Mouse (Mus musculus): ENCODE data around the gene Gja5. TPM values are rescaled to one million over a fixed set of nuclear protein-coding genes. Genes with fewer than 3 reads are reported as not detected.
A peak's percentile ranks its signal among the peaks of the same experiment; 100 is the strongest.

Gene Gja5
- polyA plus RNA-seq, 1 experiment from 2014 or later: 12.4 TPM

- Histone ChIP-seq H3K36me3 (ENCODE audit: insufficient read depth, low read length) (no peaks in the 10 kb centered on the region), H3K4me2 (ENCODE audit: low read length) (no peak overlapping the region), H3K4me3 (replicated peaks; ENCODE audit: low read depth, low read length) (no peak overlapping the region), H3K9me3 (replicated peaks; ENCODE audit: low read length) (no peaks in the 10 kb centered on the region), H3K27me3 (ENCODE audit: insufficient read depth, low read length) (no peaks in the 10 kb centered on the region), H3K4me1 (replicated peaks; ENCODE audit: insufficient read depth, low read length) (no peaks in the 10 kb centered on the region; the same call in 1 of the 2 replicates), H3K27ac (no peak overlapping the region), H3K9ac (ENCODE audit: low read depth, low read length) (no peak overlapping the region)
- ATAC-seq (replicated peaks; ENCODE audit: low FRiP score, low read depth) (no peak), DNase-seq (ENCODE audit: low spot score) (no peak)
- 93% methylated on average over 10 of the region's 10 CpGs for WGBS
- TF ChIP-seq CTCF (IDR thresholded peaks at IDR 0.05; ENCODE audit: low read depth): no peak
Measured at GRCm38 (mm10) chr3:97003111-97003510, 98.6 kb downstream of the Gja5 start.

DNA sequence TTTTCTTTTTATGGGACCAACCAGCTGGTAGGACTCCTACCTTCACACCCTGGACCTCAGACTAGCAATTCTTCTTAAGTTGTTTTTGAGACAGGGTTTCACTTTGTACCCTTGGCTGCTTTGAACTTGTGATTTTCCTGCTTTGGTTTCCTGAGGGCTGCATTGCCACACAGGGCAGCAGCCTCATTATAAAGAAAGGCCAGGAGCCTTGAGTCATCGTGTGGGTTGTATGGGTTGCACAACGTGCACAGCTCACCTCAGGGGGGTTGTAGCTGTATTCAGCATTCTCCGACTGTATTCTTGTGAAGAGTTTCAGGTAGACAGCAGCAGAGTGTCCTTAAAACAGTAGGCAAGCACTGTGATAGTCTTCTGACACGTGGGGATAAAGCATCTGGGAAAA is 100.0 kb downstream of the Gja5 start:
- H3K9ac ChIP-seq (ENCODE audit: low read depth, low read length): no peak overlapping the region
- H3K27ac ChIP-seq: no peak overlapping the region
- no peak for DNase-seq (ENCODE audit: low spot score)
- no peak overlapping the region for H3K4me2 ChIP-seq (ENCODE audit: low read length)
- WGBS: 74% methylated on average over 4 of the region's 4 CpGs
- ATAC-seq (replicated peaks; ENCODE audit: low FRiP score, low read depth): no peak
- H3K4me3 ChIP-seq (replicated peaks; ENCODE audit: low read depth, low read length): no peak overlapping the region
- TF ChIP-seq CTCF (IDR thresholded peaks at IDR 0.05; ENCODE audit: low read depth): no peak
- no peaks in the 10 kb centered on the region for H3K4me1 ChIP-seq (replicated peaks; ENCODE audit: insufficient read depth, low read length)
- no peaks in the 10 kb centered on the region for H3K36me3 ChIP-seq (ENCODE audit: insufficient read depth, low read length)
- no peaks in the 10 kb centered on the region for H3K27me3 ChIP-seq (ENCODE audit: insufficient read depth, low read length)
- H3K9me3 ChIP-seq (replicated peaks; ENCODE audit: low read length): no peaks in the 10 kb centered on the region

DNA sequence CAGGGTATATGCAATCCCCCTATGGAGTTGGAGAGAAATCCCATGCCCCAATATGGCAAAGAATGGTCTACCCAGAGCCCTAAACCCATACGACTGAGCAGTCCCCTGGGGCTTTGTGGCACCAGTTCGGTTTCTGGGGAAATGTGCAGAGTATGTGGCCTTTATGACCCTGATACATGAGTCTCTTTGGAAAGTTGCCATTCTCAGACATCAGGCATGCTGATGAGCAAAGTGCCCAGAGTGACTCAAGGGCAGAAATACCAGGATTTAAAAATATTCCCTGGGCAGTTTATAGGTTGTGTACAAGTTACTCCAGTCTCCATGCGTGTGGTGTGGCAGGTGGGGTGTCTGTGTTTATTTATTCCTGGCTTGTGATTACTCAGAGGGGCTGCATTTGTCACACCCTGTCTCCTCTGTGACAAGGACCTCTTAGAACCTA is 102.5 kb downstream of the Gja5 start:
- no peak overlapping the region for H3K9ac ChIP-seq (ENCODE audit: low read depth, low read length)
- ATAC-seq (replicated peaks; ENCODE audit: low FRiP score, low read depth) (no peak), DNase-seq (ENCODE audit: low spot score) (no peak)
- H3K27me3 ChIP-seq (ENCODE audit: insufficient read depth, low read length): no peaks in the 10 kb centered on the region
- TF ChIP-seq CTCF (IDR thresholded peaks at IDR 0.05; ENCODE audit: low read depth): no peak
- H3K9me3 ChIP-seq (replicated peaks; ENCODE audit: low read length): no peaks in the 10 kb centered on the region
- 43% methylated on average over 3 of the region's 3 CpGs for WGBS
- no peaks in the 10 kb centered on the region for H3K36me3 ChIP-seq (ENCODE audit: insufficient read depth, low read length)
- H3K27ac ChIP-seq: no peak overlapping the region
- H3K4me1 ChIP-seq (replicated peaks; ENCODE audit: insufficient read depth, low read length): no peaks in the 10 kb centered on the region
- no peak overlapping the region for H3K4me3 ChIP-seq (replicated peaks; ENCODE audit: low read depth, low read length)
- no peak overlapping the region for H3K4me2 ChIP-seq (ENCODE audit: low read length)

DNA sequence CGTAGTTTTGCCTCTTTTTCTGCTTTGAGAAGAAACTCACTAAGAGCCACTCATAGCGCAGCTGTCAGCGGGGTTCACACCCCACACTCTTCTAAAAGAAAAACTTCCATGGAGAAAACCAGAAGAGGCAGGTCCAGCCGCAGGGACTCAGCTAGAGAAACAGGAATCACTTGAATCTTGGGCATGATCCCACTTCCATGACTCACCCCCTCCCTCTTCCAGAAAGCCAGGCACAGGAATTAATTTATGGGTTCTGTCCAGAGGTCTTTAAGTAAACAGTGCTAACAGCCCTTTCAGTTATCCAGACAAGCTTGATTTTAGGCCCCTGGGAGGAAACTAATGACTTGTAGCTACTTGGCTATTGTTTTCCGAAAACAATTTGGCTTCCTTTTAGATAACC is 120.7 kb downstream of the Gja5 start:
- DNase-seq (ENCODE audit: low spot score) (peak; percentile 78), ATAC-seq (replicated peaks; ENCODE audit: low FRiP score, low read depth) (no peak)
- H3K9me3 ChIP-seq (replicated peaks; ENCODE audit: low read length): no peaks in the 10 kb centered on the region
- 35% methylated on average over 5 of the region's 5 CpGs for WGBS
- no peaks in the 10 kb centered on the region for H3K36me3 ChIP-seq (ENCODE audit: insufficient read depth, low read length)
- no peak overlapping the region for H3K4me3 ChIP-seq (replicated peaks; ENCODE audit: low read depth, low read length)
- no peak overlapping the region for H3K4me2 ChIP-seq (ENCODE audit: low read length)
- H3K9ac ChIP-seq (ENCODE audit: low read depth, low read length): no peak overlapping the region
- H3K27me3 ChIP-seq (ENCODE audit: insufficient read depth, low read length): no peaks in the 10 kb centered on the region
- H3K27ac ChIP-seq: no peak overlapping the region
- 0 out of 2 replicates have a peak, but pooled peaks cover 3% of the 10 kb centered on the region for H3K4me1 ChIP-seq (replicated peaks; ENCODE audit: insufficient read depth, low read length)
- no peak for TF ChIP-seq CTCF (IDR thresholded peaks at IDR 0.05; ENCODE audit: low read depth)

- DNase-seq (ENCODE audit: low spot score) (peak; percentile 61), ATAC-seq (replicated peaks; ENCODE audit: low FRiP score, low read depth) (no peak)
- no peaks in the 10 kb centered on the region for H3K9me3 ChIP-seq (replicated peaks; ENCODE audit: low read length)
- H3K4me1 ChIP-seq (replicated peaks; ENCODE audit: insufficient read depth, low read length): peaks cover 9% of the 10 kb centered on the region; the same call in 1 of the 2 replicates
- no peak for TF ChIP-seq CTCF (IDR thresholded peaks at IDR 0.05; ENCODE audit: low read depth)
- peak overlapping the region; percentile 21 for H3K4me3 ChIP-seq (replicated peaks; ENCODE audit: low read depth, low read length)
- H3K4me2 ChIP-seq (ENCODE audit: low read length): peak overlapping the region; percentile 57
- under 1% methylated on average over 10 of the region's 10 CpGs for WGBS
- 0 out of 2 replicates have a peak overlapping the region, but pooled peaks have one; percentile 32 for H3K9ac ChIP-seq (ENCODE audit: low read depth, low read length)
- no peaks in the 10 kb centered on the region for H3K36me3 ChIP-seq (ENCODE audit: insufficient read depth, low read length)
- no peaks in the 10 kb centered on the region for H3K27me3 ChIP-seq (ENCODE audit: insufficient read depth, low read length)
- no peak overlapping the region for H3K27ac ChIP-seq
Measured at GRCm38 (mm10) chr3:97032053-97032496, 127.6 kb downstream of the Gja5 start.

DNA sequence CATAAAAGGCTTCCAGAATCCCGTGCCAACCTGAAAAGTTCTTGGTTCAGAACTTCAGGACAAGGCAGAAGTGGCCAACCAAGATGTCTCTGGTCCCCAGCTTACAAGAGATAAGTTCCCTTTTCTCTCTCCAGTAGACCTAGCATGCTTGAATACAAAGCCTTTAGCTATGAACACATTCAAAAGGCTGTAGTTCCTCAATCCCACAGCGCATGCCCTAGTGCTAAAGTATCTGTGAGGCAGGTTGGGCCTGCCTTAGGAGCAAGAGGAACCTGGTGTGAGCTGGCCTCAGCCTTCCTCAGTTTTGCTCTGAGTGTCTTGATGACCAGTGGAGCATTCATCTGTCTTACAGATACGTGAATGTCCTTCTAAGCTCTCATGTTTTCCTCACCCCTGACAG is 131.1 kb downstream of the Gja5 start:
- no peaks in the 10 kb centered on the region for H3K27me3 ChIP-seq (ENCODE audit: insufficient read depth, low read length)
- no peak overlapping the region for H3K4me2 ChIP-seq (ENCODE audit: low read length)
- no peak overlapping the region for H3K9ac ChIP-seq (ENCODE audit: low read depth, low read length)
- no peaks in the 10 kb centered on the region for H3K9me3 ChIP-seq (replicated peaks; ENCODE audit: low read length)
- TF ChIP-seq CTCF (IDR thresholded peaks at IDR 0.05; ENCODE audit: low read depth): no peak
- 82% methylated on average over 3 of the region's 3 CpGs for WGBS
- H3K4me1 ChIP-seq (replicated peaks; ENCODE audit: insufficient read depth, low read length): peaks cover 9% of the 10 kb centered on the region; the same call in 1 of the 2 replicates
- no peak overlapping the region for H3K4me3 ChIP-seq (replicated peaks; ENCODE audit: low read depth, low read length)
- ATAC-seq (replicated peaks; ENCODE audit: low FRiP score, low read depth): no peak
- H3K27ac ChIP-seq: no peak overlapping the region
- DNase-seq (ENCODE audit: low spot score): no peak
- no peaks in the 10 kb centered on the region for H3K36me3 ChIP-seq (ENCODE audit: insufficient read depth, low read length)

GRCm38 (mm10) chr3:97037119-97037518 is 132.6 kb downstream of the Gja5 start:
- 54% methylated on average over 6 of the region's 6 CpGs for WGBS
- H3K9ac ChIP-seq (ENCODE audit: low read depth, low read length): no peak overlapping the region
- H3K27me3 ChIP-seq (ENCODE audit: insufficient read depth, low read length): no peaks in the 10 kb centered on the region
- H3K36me3 ChIP-seq (ENCODE audit: insufficient read depth, low read length): no peaks in the 10 kb centered on the region
- no peak overlapping the region for H3K27ac ChIP-seq
- TF ChIP-seq CTCF (IDR thresholded peaks at IDR 0.05; ENCODE audit: low read depth): no peak
- no peak overlapping the region for H3K4me2 ChIP-seq (ENCODE audit: low read length)
- peaks cover 5% of the 10 kb centered on the region; the same call in 1 of the 2 replicates for H3K4me1 ChIP-seq (replicated peaks; ENCODE audit: insufficient read depth, low read length)
- no peak overlapping the region for H3K4me3 ChIP-seq (replicated peaks; ENCODE audit: low read depth, low read length)
- ATAC-seq (replicated peaks; ENCODE audit: low FRiP score, low read depth): no peak
- no peak for DNase-seq (ENCODE audit: low spot score)
- H3K9me3 ChIP-seq (replicated peaks; ENCODE audit: low read length): no peaks in the 10 kb centered on the region
